Mouse (Mus musculus): Measurements from ENCODE around the gene 1700029F12Rik. TPM values are rescaled to one million over a fixed set of nuclear protein-coding genes. Genes with fewer than 3 reads are reported as not detected.

Gene 1700029F12Rik
- not detected for polyA plus RNA-seq (2014; fragmentation: Illumina TruSeq; extraction: RNeasy Lipid Tissue Mini Kit (QIAGEN cat#74804); ENCODE audit: low replicate concordance)

DNA sequence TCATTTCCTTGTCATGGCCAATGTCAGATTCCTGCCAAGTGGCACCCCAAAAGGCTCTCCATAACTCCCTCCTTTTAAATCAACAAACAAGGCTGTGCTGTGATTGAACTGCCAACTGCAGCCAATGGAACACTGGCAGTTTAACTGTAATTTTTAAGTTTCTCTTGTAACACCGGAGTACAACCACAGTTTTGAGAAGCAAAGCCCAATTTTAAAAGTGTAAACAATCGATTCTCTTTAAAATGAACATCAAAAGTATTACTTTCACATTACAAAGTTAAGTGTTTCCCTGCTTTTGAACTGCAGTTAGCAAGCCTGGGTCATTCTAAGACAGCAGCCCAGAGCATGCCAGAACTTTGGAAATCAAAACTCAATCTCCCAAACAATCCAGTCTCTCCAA is at the start of gene 1700029F12Rik:
Gene 1700029F12Rik (minus strand): TSS at position 101 of the 400 bp plus-strand sequence.

DNA sequence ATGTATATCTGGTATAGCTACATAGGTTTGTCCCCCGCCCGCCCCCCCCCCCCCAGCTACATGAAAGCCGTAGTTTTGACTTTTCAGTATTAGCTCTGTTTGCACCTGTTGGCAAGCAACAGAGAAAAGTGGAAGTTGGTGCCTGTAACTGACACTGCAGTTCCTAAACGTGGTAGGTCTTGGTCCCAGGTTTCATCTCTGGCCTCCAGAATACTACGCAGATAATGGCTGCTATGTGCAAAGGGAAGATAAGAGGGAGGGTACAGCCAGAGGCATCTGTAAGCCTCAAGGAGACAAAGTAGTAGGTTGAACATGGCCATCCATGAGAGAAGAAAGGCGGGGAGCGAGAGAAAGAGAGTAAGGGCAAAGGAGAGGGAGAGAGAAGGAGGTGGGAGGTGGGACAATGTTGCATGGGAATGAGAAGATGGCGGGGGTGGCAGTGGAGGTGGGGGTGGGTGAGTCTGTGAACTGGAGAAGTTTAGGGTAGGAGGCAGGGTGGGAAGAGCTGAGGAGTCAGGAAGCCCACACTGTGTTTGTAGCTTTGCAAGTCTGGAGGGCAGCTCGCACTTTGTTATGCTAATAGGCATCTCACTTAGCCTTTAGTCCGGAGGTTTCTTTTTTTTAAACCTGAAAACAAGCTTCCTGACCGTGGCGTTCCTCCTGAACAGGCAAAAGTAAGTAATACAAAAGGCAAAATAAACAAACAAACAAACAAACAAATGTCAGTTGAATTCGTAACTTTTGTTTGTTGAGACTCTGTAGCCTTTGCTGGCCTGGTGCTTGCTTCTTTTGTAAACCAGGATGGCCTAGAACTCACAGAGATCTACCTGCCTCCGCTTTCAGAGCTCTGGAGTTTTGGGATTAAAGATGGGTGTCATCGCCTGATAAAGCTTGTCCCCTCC is 32.7 kb upstream of the 1700029F12Rik start, which contains the start of gene Fam169a:
Gene Fam169a (plus strand): TSS at position 638 of the 902 bp plus-strand sequence.

Other genes starting within 250 kb of the 1700029F12Rik start
- 57.4 TPM for gene Gcnt4, start 109.7 kb downstream of the 1700029F12Rik start, polyA plus RNA-seq (2014; fragmentation: Illumina TruSeq; extraction: RNeasy Lipid Tissue Mini Kit (QIAGEN cat#74804); ENCODE audit: low replicate concordance)
- gene Fam169a, start 32.9 kb upstream of the 1700029F12Rik start, polyA plus RNA-seq (2014; fragmentation: Illumina TruSeq; extraction: RNeasy Lipid Tissue Mini Kit (QIAGEN cat#74804); ENCODE audit: low replicate concordance), result 0.26 TPM
- gene Gm6169, start 64.9 kb upstream of the 1700029F12Rik start, polyA plus RNA-seq (2014; fragmentation: Illumina TruSeq; extraction: RNeasy Lipid Tissue Mini Kit (QIAGEN cat#74804); ENCODE audit: low replicate concordance), result 11.7 TPM
- gene Gfm2, start 103.6 kb upstream of the 1700029F12Rik start, polyA plus RNA-seq (2014; fragmentation: Illumina TruSeq; extraction: RNeasy Lipid Tissue Mini Kit (QIAGEN cat#74804); ENCODE audit: low replicate concordance), result 59.9 TPM
- 186 TPM for gene Nsa2, start 103.6 kb upstream of the 1700029F12Rik start, polyA plus RNA-seq (2014; fragmentation: Illumina TruSeq; extraction: RNeasy Lipid Tissue Mini Kit (QIAGEN cat#74804); ENCODE audit: low replicate concordance)
- gene Hexb, start 164.0 kb upstream of the 1700029F12Rik start, polyA plus RNA-seq (2014; fragmentation: Illumina TruSeq; extraction: RNeasy Lipid Tissue Mini Kit (QIAGEN cat#74804); ENCODE audit: low replicate concordance), result 244 TPM
- 5.5 TPM for gene Enc1, start 206.7 kb upstream of the 1700029F12Rik start, polyA plus RNA-seq (2014; fragmentation: Illumina TruSeq; extraction: RNeasy Lipid Tissue Mini Kit (QIAGEN cat#74804); ENCODE audit: low replicate concordance)

Measured in small intestine, adult 10 weeks (tissue).